Mouse (Mus musculus) stomach, embryonic 16.5 days (tissue): Measurements from ENCODE around the gene Fars2. TPM values are rescaled to one million over a fixed set of nuclear protein-coding genes. Genes with fewer than 3 reads are reported as not detected.

Experiments
- ATAC-seq: fragments of 200-750 bp; cut with Nextera tagmentation; 2 replicates; pipeline ENCODE4 v1.8.0; 2017; ENCODE audit warnings: moderate number of reproducible peaks, moderate TSS enrichment; ENCODE audit not compliant: insufficient read depth, low FRiP score
- H3K27ac ChIP-seq: fragments of 300-500 bp; sonication (generic); 2 replicates; pipeline ENCODE4 v1.5.1; 2014; ENCODE audit warnings: low read length
- H3K27me3 ChIP-seq: fragments of 300-500 bp; sonication (generic); 2 replicates; pipeline ENCODE4 v1.6.1; 2014; ENCODE audit warnings: low read length, control low read depth, mixed read lengths; ENCODE audit not compliant: control insufficient read depth, insufficient read depth
- H3K36me3 ChIP-seq: fragments of 300-500 bp; sonication (generic); 2 replicates; pipeline ENCODE4 v1.6.1; 2014; ENCODE audit warnings: low read length; ENCODE audit not compliant: control insufficient read depth, insufficient read depth
- H3K4me1 ChIP-seq: fragments of 300-500 bp; sonication (generic); 2 replicates; pipeline ENCODE4 v1.6.1; 2014; ENCODE audit warnings: low read length, control low read depth, mixed read lengths; ENCODE audit not compliant: control insufficient read depth, insufficient read depth
- H3K4me2 ChIP-seq: fragments of 300-500 bp; sonication (generic); 2 replicates; pipeline ENCODE4 v1.6.1; 2014; ENCODE audit warnings: low read depth, low read length, mixed read lengths
- H3K4me3 ChIP-seq: fragments of 300-500 bp; sonication (generic); replicated peaks from 2 replicates; pipeline ENCODE4 v1.5.1; 2014; ENCODE audit warnings: mild to moderate bottlenecking, low read length
- H3K9ac ChIP-seq: fragments of 300-500 bp; sonication (generic); 2 replicates; pipeline ENCODE4 v1.6.1; 2014; ENCODE audit warnings: low read length
- H3K9me3 ChIP-seq: fragments of 300-500 bp; sonication (generic); replicated peaks from 2 replicates; pipeline ENCODE4 v1.6.1; 2016; ENCODE audit warnings: low read length, control low read depth; ENCODE audit not compliant: control insufficient read depth
- WGBS: fragments of 180-500 bp; shearing (Covaris S2); extraction: QIAGEN DNeasy Blood & Tissue Kit; methylation state at CpG from one replicate; pipeline ENCODE4 v1.1.7; 2014; 5-methylcytosine and 5-hydroxymethylcytosine counted together
- polyA plus RNA-seq: library from polyadenylated mRNA; unstranded; fragments of >200 nt; fragmentation: Nextera tagmentation; extraction: Ambion mirVana; gene quantifications from 2 replicates; pipeline ENCODE4 v1.2.1, GENCODE M21; 2015

The Fars2 gene
- polyA plus RNA-seq, 1 experiment from 2014 or later = 34.6 TPM

- no peak for ATAC-seq
- Histone ChIP-seq H3K27me3 (peaks cover 82% of the 10 kb centered on the region), H3K27ac (no peak overlapping the region), H3K4me2 (0 out of 2 replicates have a peak overlapping the region, but pooled peaks have one; percentile 45), H3K9ac (no peak overlapping the region), H3K4me1 (peaks cover 24% of the 10 kb centered on the region), H3K4me3 (peak overlapping the region; percentile 37), H3K9me3 (peaks cover 4% of the 10 kb centered on the region; the same call in 1 of the 2 replicates), H3K36me3 (no peaks in the 10 kb centered on the region)
- 4% methylated on average over 22 of the region's 23 CpGs for WGBS
Measured at GRCm38 (mm10) chr13:36727779-36728470, 610.7 kb downstream of the Fars2 start.

GRCm38 (mm10) chr13:36728509-36728908 is 611.3 kb downstream of the Fars2 start:
- Histone ChIP-seq H3K27ac (no peak overlapping the region), H3K4me3 (no peak overlapping the region), H3K9me3 (peaks cover 4% of the 10 kb centered on the region; the same call in 1 of the 2 replicates), H3K4me2 (no peak overlapping the region), H3K9ac (no peak overlapping the region), H3K4me1 (peaks cover 24% of the 10 kb centered on the region), H3K36me3 (no peaks in the 10 kb centered on the region), H3K27me3 (peaks cover 78% of the 10 kb centered on the region)
- 19% methylated on average over 5 of the region's 5 CpGs for WGBS
- no peak for ATAC-seq

GRCm38 (mm10) chr13:36729731-36730340 is 612.6 kb downstream of the Fars2 start:
- H3K4me1 ChIP-seq = peaks cover 17% of the 10 kb centered on the region
- no peak overlapping the region for H3K27ac ChIP-seq
- peaks cover 4% of the 10 kb centered on the region; the same call in 1 of the 2 replicates for H3K9me3 ChIP-seq
- H3K9ac ChIP-seq = no peak overlapping the region
- no peak overlapping the region for H3K4me2 ChIP-seq
- ATAC-seq = no peak
- peaks cover 79% of the 10 kb centered on the region for H3K27me3 ChIP-seq
- WGBS = 18% methylated on average over 13 of the region's 13 CpGs
- no peaks in the 10 kb centered on the region for H3K36me3 ChIP-seq
- no peak overlapping the region for H3K4me3 ChIP-seq

- Histone ChIP-seq H3K27ac (no peak overlapping the region), H3K36me3 (no peaks in the 10 kb centered on the region), H3K27me3 (peaks cover 79% of the 10 kb centered on the region), H3K9me3 (peaks cover 4% of the 10 kb centered on the region; the same call in 1 of the 2 replicates), H3K4me1 (peaks cover 19% of the 10 kb centered on the region), H3K4me3 (no peak overlapping the region), H3K4me2 (no peak overlapping the region), H3K9ac (no peak overlapping the region)
- ATAC-seq = no peak
- WGBS = 12% methylated on average over 14 of the region's 14 CpGs
Measured at GRCm38 (mm10) chr13:36730341-36730761, 613.1 kb downstream of the Fars2 start.

DNA sequence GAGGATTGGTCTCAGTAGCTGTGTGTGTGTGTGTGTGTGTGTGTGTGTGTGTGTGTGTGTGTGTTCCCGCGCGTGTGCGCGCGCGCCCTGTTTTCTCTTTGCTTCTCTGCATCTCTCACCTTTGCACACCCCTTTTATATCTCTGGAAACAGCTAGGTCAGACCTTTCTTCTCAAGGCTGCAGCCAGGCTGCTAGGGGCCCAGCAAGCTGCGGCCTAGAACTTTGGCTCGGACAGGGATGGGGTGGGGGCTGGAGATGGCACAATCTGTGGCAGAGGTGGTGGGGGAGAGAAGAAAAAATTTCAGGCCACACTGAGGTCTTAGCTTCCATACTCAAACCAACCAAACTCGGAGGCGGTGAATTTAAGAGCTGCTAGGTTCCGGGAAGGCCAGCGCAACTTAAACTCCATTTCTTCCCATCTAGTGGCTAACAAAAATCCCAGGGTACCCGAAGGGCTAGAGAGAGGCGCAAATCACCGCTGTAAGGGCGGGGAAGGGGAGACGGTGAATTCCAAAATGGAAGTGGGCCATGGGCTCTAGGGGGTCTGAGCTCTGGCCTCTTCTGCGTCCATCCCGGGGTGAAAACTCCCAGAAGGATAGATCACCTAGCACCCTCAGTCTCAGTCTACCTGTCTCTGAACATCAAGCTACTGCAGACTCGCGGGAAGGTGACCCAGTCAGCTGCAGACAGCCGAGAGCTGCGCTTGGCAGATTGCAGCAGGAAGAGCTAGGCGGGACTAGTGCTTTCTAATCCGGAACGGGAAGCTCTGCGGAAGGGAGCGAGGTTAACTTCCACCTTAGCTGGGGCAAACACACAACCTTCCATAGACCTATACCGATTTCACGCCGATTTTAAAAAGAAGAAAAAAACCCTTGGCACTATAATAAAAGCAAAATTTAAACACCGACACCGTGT is 614.1 kb downstream of the Fars2 start:
- no peak overlapping the region for H3K27ac ChIP-seq
- peak overlapping the region; percentile 65 for H3K4me2 ChIP-seq
- peaks cover 4% of the 10 kb centered on the region; the same call in 1 of the 2 replicates for H3K9me3 ChIP-seq
- H3K27me3 ChIP-seq = peaks cover 80% of the 10 kb centered on the region
- H3K9ac ChIP-seq = 0 out of 2 replicates have a peak overlapping the region, but pooled peaks have one; percentile 10
- H3K36me3 ChIP-seq = no peaks in the 10 kb centered on the region
- H3K4me3 ChIP-seq = peak overlapping the region; percentile 41
- H3K4me1 ChIP-seq = peaks cover 23% of the 10 kb centered on the region
- no peak for ATAC-seq
- 6% methylated on average over 34 of the region's 34 CpGs for WGBS

DNA sequence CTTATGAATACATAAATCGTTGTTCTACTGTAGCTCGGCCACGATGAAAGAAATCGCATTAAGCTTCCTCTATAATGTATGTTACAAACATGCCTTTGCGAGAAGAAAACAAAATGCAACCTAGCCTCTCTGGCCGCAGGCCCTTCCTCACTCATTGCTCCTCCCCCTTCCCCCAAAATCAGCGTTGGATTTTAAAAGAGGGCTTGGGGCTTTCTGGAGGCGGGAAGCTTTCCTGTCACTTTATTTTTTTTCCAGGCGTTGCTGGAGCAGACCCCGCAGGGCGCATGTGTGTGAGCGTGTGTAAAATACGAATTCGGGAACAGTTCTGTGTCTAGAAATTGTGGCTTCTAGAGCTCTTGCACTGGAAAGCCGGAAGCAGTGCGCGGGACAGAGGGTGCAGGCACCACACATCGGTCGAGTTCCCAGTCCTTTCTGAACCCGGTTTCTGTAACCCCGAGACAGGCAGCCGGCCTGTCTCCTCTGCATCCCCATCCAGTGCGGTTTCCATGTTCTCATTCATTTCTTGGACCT is 614.8 kb downstream of the Fars2 start:
- peak overlapping the region; percentile 65 for H3K4me2 ChIP-seq

DNA sequence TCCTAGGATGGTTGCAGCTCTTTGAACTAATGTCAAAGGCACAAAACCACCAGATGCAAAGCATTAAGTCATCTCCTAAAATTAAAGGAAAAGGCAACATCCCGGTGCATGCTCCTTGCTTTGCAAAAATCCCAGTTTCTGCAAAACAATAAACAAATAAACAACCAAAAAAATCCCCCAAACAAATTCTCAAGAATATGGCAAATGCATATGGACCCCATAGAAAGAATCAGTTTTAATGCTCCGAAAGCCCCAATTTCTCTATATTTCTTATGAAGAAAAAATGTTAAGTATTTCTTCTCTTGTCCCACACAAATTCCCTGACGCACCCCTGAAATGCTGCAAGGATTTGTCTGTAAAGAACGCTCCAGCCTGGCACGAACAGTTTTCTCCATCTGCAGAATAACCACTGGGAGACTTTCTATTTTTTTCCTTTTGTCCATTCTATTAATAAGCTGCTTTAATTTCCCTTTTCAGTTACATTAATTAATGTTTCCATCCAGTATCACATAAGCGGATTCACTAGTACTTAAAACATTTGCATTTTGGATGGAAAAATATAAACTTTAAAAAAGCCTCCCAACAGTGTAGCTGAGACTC is 615.8 kb downstream of the Fars2 start:
- peaks cover 14% of the 10 kb centered on the region for H3K4me1 ChIP-seq
- no peaks in the 10 kb centered on the region for H3K36me3 ChIP-seq
- peaks cover 3% of the 10 kb centered on the region; the same call in 1 of the 2 replicates for H3K9me3 ChIP-seq
- 11% methylated on average over 6 of the region's 6 CpGs for WGBS
- ATAC-seq = no peak
- H3K27ac ChIP-seq = no peak overlapping the region
- no peak overlapping the region for H3K4me3 ChIP-seq
- H3K4me2 ChIP-seq = no peak overlapping the region
- peaks cover 70% of the 10 kb centered on the region for H3K27me3 ChIP-seq
- no peak overlapping the region for H3K9ac ChIP-seq

More for the DNA sequence above, 614.8 kb downstream of the Fars2 start:
- Histone ChIP-seq H3K36me3 (no peaks in the 10 kb centered on the region), H3K27ac (no peak overlapping the region), H3K9me3 (peaks cover 4% of the 10 kb centered on the region; the same call in 1 of the 2 replicates), H3K9ac (peak overlapping the region; percentile 26; the same call in 1 of the 2 replicates), H3K4me3 (peak overlapping the region; percentile 41), H3K4me1 (peaks cover 20% of the 10 kb centered on the region), H3K27me3 (peaks cover 73% of the 10 kb centered on the region)
- under 1% methylated on average over 23 of the region's 23 CpGs for WGBS
- no peak for ATAC-seq

DNA sequence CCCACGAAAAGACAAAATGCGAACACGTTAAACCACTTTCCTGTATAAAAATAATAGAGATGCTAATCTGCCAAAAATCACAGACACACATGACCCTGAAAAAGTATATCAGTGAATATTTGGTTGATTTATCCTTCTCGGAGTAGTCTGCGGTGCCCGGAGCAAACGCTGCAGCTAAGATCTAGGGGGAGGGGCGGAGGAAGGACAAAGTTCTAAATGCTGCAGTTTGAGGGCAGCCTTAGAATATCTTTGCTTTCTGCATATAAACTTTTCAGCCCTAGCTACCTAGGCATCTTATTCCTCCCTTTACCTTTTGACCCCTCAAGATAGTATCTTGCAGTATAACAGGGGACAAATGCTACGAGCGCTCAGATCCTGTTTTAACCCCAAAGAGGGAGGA is 616.4 kb downstream of the Fars2 start:
- H3K4me2 ChIP-seq = no peak overlapping the region
- 2% methylated on average over 10 of the region's 10 CpGs for WGBS
- H3K4me3 ChIP-seq = peak overlapping the region; percentile 19

More for the DNA sequence above, 616.4 kb downstream of the Fars2 start:
- H3K27ac ChIP-seq = no peak overlapping the region
- H3K4me1 ChIP-seq = peaks cover 14% of the 10 kb centered on the region
- no peak overlapping the region for H3K9ac ChIP-seq
- peaks cover 66% of the 10 kb centered on the region for H3K27me3 ChIP-seq
- no peaks in the 10 kb centered on the region for H3K36me3 ChIP-seq
- no peaks in the 10 kb centered on the region for H3K9me3 ChIP-seq
- ATAC-seq = no peak
